Mouse (Mus musculus): ENCODE data around the gene Acaca. TPM values are rescaled to one million over a fixed set of nuclear protein-coding genes. Genes with fewer than 3 reads are reported as not detected.

The Acaca gene
- polyA plus RNA-seq, 1 experiment, result 49.9 TPM

- H3K79me2 ChIP-seq (ENCODE audit: control insufficient read depth, insufficient read depth), result no peaks in the 10 kb centered on the region
- no peak for TF ChIP-seq REST (IDR thresholded peaks at IDR 0.05; ENCODE audit: insufficient read depth, insufficient read length)
- TF ChIP-seq SRF (IDR thresholded peaks at IDR 0.05; ENCODE audit: control insufficient read depth, insufficient read length, low read depth), result no peak
- no peaks in the 10 kb centered on the region for H3K27me3 ChIP-seq (ENCODE audit: control insufficient read depth, insufficient read depth, insufficient read length)
- H3K36me3 ChIP-seq (ENCODE audit: control insufficient read depth, insufficient read depth), result peaks cover 25% of the 10 kb centered on the region
- H3K4me2 ChIP-seq (ENCODE audit: low read depth), result no peak overlapping the region
- no peak overlapping the region for H3ac ChIP-seq (ENCODE audit: control insufficient read depth, insufficient read length)
- H3K4me3 ChIP-seq, result no peak overlapping the region
Measured at GRCm38 (mm10) chr11:84243562-84243961, 114.1 kb downstream of the Acaca start.

- Histone ChIP-seq H3K36me3 (ENCODE audit: control insufficient read depth, insufficient read depth) (peaks cover 46% of the 10 kb centered on the region), H3K27me3 (ENCODE audit: control insufficient read depth, insufficient read depth, insufficient read length) (no peaks in the 10 kb centered on the region), H3K4me2 (ENCODE audit: low read depth) (no peak overlapping the region), H3K4me3 (no peak overlapping the region), H3K79me2 (ENCODE audit: control insufficient read depth, insufficient read depth) (no peaks in the 10 kb centered on the region), H3ac (ENCODE audit: control insufficient read depth, insufficient read length) (no peak overlapping the region)
- TF ChIP-seq REST (IDR thresholded peaks at IDR 0.05; ENCODE audit: insufficient read depth, insufficient read length), result no peak
- no peak for TF ChIP-seq MAX (IDR thresholded peaks at IDR 0.05; ENCODE audit: low read depth)
- TF ChIP-seq TCF12 (IDR thresholded peaks at IDR 0.05; ENCODE audit: insufficient read depth, poor library complexity, severe bottlenecking), result no peak
Measured at GRCm38 (mm10) chr11:84247370-84247769, 117.9 kb downstream of the Acaca start.

- Histone ChIP-seq H3K4me2 (ENCODE audit: low read depth) (no peak overlapping the region), H3K36me3 (ENCODE audit: control insufficient read depth, insufficient read depth) (peaks cover 55% of the 10 kb centered on the region), H3ac (ENCODE audit: control insufficient read depth, insufficient read length) (no peak overlapping the region), H3K4me3 (no peak overlapping the region), H3K27me3 (ENCODE audit: control insufficient read depth, insufficient read depth, insufficient read length) (no peaks in the 10 kb centered on the region), H3K79me2 (ENCODE audit: control insufficient read depth, insufficient read depth) (no peaks in the 10 kb centered on the region)
- no peak for TF ChIP-seq TCF3 (IDR thresholded peaks at IDR 0.05; ENCODE audit: insufficient read length, low read depth)
- no peak for TF ChIP-seq REST (IDR thresholded peaks at IDR 0.05; ENCODE audit: insufficient read depth, insufficient read length)
- no peak for TF ChIP-seq E2F4 (IDR thresholded peaks at IDR 0.05; ENCODE audit: insufficient read depth)
- TF ChIP-seq TCF12 (IDR thresholded peaks at IDR 0.05; ENCODE audit: insufficient read depth, poor library complexity, severe bottlenecking), result no peak
- no peak for TF ChIP-seq SRF (IDR thresholded peaks at IDR 0.05; ENCODE audit: control insufficient read depth, insufficient read length, low read depth)
- TF ChIP-seq POLR2AphosphoS2 (IDR thresholded peaks at IDR 0.05; ENCODE audit: insufficient read length, low read depth), result no peak
- TF ChIP-seq MYOD1 (IDR thresholded peaks at IDR 0.05; ENCODE audit: control insufficient read depth in 1 of 3, insufficient read length in 2 of 3, low read depth in 2 of 3), result no peak
- no peak for TF ChIP-seq POLR2A (IDR thresholded peaks at IDR 0.05; ENCODE audit: insufficient read length, low read depth)
- TF ChIP-seq USF1 (IDR thresholded peaks at IDR 0.05; ENCODE audit: low read depth), result no peak
- TF ChIP-seq CEBPB (IDR thresholded peaks at IDR 0.05; ENCODE audit: insufficient read depth, poor library complexity, severe bottlenecking), result no peak
- no peak for TF ChIP-seq MYOG (IDR thresholded peaks at IDR 0.05; ENCODE audit: control insufficient read depth in 1 of 3, insufficient read depth in 1 of 3, insufficient read length in 2 of 3, low read depth in 2 of 3)
- TF ChIP-seq MAX (IDR thresholded peaks at IDR 0.05; ENCODE audit: low read depth), result no peak
Measured at GRCm38 (mm10) chr11:84251170-84251569, 121.7 kb downstream of the Acaca start.

DNA sequence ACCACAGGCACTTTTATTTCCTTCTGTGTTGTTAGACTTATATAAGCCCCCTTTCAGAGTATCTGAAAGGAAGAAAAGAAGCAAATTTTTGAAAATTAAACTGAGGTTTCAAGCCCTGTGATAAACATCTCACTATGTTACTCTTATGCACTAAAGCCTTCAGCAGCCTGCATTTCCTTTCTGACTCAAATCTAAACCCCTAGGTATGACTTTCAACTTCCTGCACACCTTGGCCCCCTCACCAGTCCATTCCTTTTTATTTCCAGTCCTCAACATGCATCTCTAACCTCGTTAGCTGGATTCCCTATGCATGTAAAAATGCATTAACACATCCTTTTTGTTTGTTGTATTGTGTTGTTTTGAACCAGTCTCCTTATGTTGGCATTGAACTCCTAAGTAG is 123.0 kb downstream of the Acaca start:
- no peak overlapping the region for H3K4me3 ChIP-seq
- TF ChIP-seq SRF (IDR thresholded peaks at IDR 0.05; ENCODE audit: control insufficient read depth, insufficient read length, low read depth) (no peak), POLR2AphosphoS2 (IDR thresholded peaks at IDR 0.05; ENCODE audit: insufficient read length, low read depth) (no peak), POLR2A (IDR thresholded peaks at IDR 0.05; ENCODE audit: insufficient read length, low read depth) (no peak), MYOD1 (IDR thresholded peaks at IDR 0.05; ENCODE audit: control insufficient read depth in 1 of 3, insufficient read length in 2 of 3, low read depth in 2 of 3) (no peak), TCF3 (IDR thresholded peaks at IDR 0.05; ENCODE audit: insufficient read length, low read depth) (no peak), CEBPB (IDR thresholded peaks at IDR 0.05; ENCODE audit: insufficient read depth, poor library complexity, severe bottlenecking) (no peak), REST (IDR thresholded peaks at IDR 0.05; ENCODE audit: insufficient read depth, insufficient read length) (no peak), MAX (IDR thresholded peaks at IDR 0.05; ENCODE audit: low read depth) (no peak), USF1 (IDR thresholded peaks at IDR 0.05; ENCODE audit: low read depth) (no peak), MYOG (IDR thresholded peaks at IDR 0.05; ENCODE audit: control insufficient read depth in 1 of 3, insufficient read depth in 1 of 3, insufficient read length in 2 of 3, low read depth in 2 of 3) (no peak), TCF12 (IDR thresholded peaks at IDR 0.05; ENCODE audit: insufficient read depth, poor library complexity, severe bottlenecking) (no peak), E2F4 (IDR thresholded peaks at IDR 0.05; ENCODE audit: insufficient read depth) (no peak)
- no peaks in the 10 kb centered on the region for H3K79me2 ChIP-seq (ENCODE audit: control insufficient read depth, insufficient read depth)
- H3K4me2 ChIP-seq (ENCODE audit: low read depth), result no peak overlapping the region
- no peaks in the 10 kb centered on the region for H3K27me3 ChIP-seq (ENCODE audit: control insufficient read depth, insufficient read depth, insufficient read length)
- peaks cover 52% of the 10 kb centered on the region for H3K36me3 ChIP-seq (ENCODE audit: control insufficient read depth, insufficient read depth)
- no peak overlapping the region for H3ac ChIP-seq (ENCODE audit: control insufficient read depth, insufficient read length)

- peaks cover 58% of the 10 kb centered on the region for H3K36me3 ChIP-seq (ENCODE audit: control insufficient read depth, insufficient read depth)
- TF ChIP-seq POLR2A (IDR thresholded peaks at IDR 0.05; ENCODE audit: insufficient read length, low read depth) (no peak), SRF (IDR thresholded peaks at IDR 0.05; ENCODE audit: control insufficient read depth, insufficient read length, low read depth) (no peak), USF1 (IDR thresholded peaks at IDR 0.05; ENCODE audit: low read depth) (no peak), POLR2AphosphoS2 (IDR thresholded peaks at IDR 0.05; ENCODE audit: insufficient read length, low read depth) (no peak), E2F4 (IDR thresholded peaks at IDR 0.05; ENCODE audit: insufficient read depth) (no peak), REST (IDR thresholded peaks at IDR 0.05; ENCODE audit: insufficient read depth, insufficient read length) (no peak), CEBPB (IDR thresholded peaks at IDR 0.05; ENCODE audit: insufficient read depth, poor library complexity, severe bottlenecking) (no peak), TCF12 (IDR thresholded peaks at IDR 0.05; ENCODE audit: insufficient read depth, poor library complexity, severe bottlenecking) (no peak), TCF3 (IDR thresholded peaks at IDR 0.05; ENCODE audit: insufficient read length, low read depth) (no peak), MYOD1 (IDR thresholded peaks at IDR 0.05; ENCODE audit: control insufficient read depth in 1 of 3, insufficient read length in 2 of 3, low read depth in 2 of 3) (no peak), MAX (IDR thresholded peaks at IDR 0.05; ENCODE audit: low read depth) (no peak), MYOG (IDR thresholded peaks at IDR 0.05; ENCODE audit: control insufficient read depth in 1 of 3, insufficient read depth in 1 of 3, insufficient read length in 2 of 3, low read depth in 2 of 3) (no peak)
Measured at GRCm38 (mm10) chr11:84255879-84256278, 126.4 kb downstream of the Acaca start.

More at GRCm38 (mm10) chr11:84255879-84256278, 126.4 kb downstream of the Acaca start:
- H3ac ChIP-seq (ENCODE audit: control insufficient read depth, insufficient read length), result no peak overlapping the region
- H3K4me2 ChIP-seq (ENCODE audit: low read depth), result no peak overlapping the region
- no peak overlapping the region for H3K4me3 ChIP-seq
- no peaks in the 10 kb centered on the region for H3K79me2 ChIP-seq (ENCODE audit: control insufficient read depth, insufficient read depth)
- H3K27me3 ChIP-seq (ENCODE audit: control insufficient read depth, insufficient read depth, insufficient read length), result no peaks in the 10 kb centered on the region
